Mouse (Mus musculus): ENCODE results near the gene 4930453N24Rik. TPM values are rescaled to one million over a fixed set of nuclear protein-coding genes. Genes with fewer than 3 reads are reported as not detected.

The 4930453N24Rik gene
- 62.5 TPM for polyA plus RNA-seq (2014; fragmentation: Illumina TruSeq; extraction: RNeasy Lipid Tissue Mini Kit (QIAGEN cat#74804); ENCODE audit: low read depth, low replicate concordance)

GRCm38 (mm10) chr16:64770521-64771430 lies at the start of gene 4930453N24Rik:
Gene 4930453N24Rik, minus strand, starts transcription at chr16:64771161.

Other genes with a start within 250 kb of the 4930453N24Rik start
- not detected for gene Csnka2ip, start 168.8 kb downstream of the 4930453N24Rik start, polyA plus RNA-seq (2014; fragmentation: Illumina TruSeq; extraction: RNeasy Lipid Tissue Mini Kit (QIAGEN cat#74804); ENCODE audit: low read depth, low replicate concordance)
- 21.6 TPM for gene Zfp654, start 80.5 kb upstream of the 4930453N24Rik start, polyA plus RNA-seq (2014; fragmentation: Illumina TruSeq; extraction: RNeasy Lipid Tissue Mini Kit (QIAGEN cat#74804); ENCODE audit: low read depth, low replicate concordance)
- gene Cggbp1, start 80.8 kb upstream of the 4930453N24Rik start, polyA plus RNA-seq (2014; fragmentation: Illumina TruSeq; extraction: RNeasy Lipid Tissue Mini Kit (QIAGEN cat#74804); ENCODE audit: low read depth, low replicate concordance): 59.9 TPM

Measured in liver, adult 10 weeks (tissue).